ENCODE assay signal across 7 mouse cellular contexts in the genomic region with DNA sequence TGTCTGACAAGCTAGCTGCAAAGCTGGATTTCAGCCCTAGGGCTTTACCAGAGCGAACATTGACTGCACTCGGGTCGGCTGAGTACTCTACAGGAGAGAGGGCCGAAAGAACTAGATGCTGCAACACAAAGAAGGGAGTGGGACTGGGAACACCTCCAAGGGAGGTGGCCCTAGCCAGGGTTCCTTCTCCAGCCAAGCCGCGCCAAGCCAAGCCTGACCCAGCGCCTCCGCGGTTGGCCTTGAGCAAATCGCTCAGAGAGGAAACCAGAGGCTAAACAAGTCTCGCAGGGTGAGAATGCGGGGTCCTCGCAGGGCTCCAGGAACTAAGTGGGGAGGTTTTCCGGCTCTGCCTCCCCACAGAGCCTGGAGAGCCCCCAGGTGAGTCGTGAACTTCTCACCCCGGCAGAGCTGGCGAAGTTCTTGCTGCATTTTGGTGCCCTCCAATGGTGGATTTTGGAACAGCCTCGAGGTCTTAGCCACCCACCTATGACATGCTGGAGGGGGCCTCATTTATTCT. TPM values are rescaled to one million over a fixed set of nuclear protein-coding genes. Genes with fewer than 3 reads are reported as not detected.
A peak's percentile ranks its signal among the peaks of the same experiment; 100 is the strongest.
DNase-seq lines count a peak whose midpoint lies in the region; ATAC-seq and TF ChIP-seq lines count a peak whose summit lies in the region.

No protein-coding gene starts in this region.

- H3K36me3 ChIP-seq in intestine, embryonic 14.5 days (ENCODE audit: control insufficient read depth, insufficient read depth, low read length) = no peaks in the 10 kb centered on the region
- no peaks in the 10 kb centered on the region for H3K36me3 ChIP-seq in limb, embryonic 10.5 days
- H3K36me3 ChIP-seq in midbrain, embryonic 13.5 days = no peaks in the 10 kb centered on the region

- H3K9me3 ChIP-seq in intestine, embryonic 14.5 days (ENCODE audit: control insufficient read depth, low read length) = no peaks in the 10 kb centered on the region
- no peaks in the 10 kb centered on the region for H3K9me3 ChIP-seq in limb, embryonic 10.5 days (replicated peaks)
- H3K9me3 ChIP-seq in midbrain, embryonic 13.5 days = 0 out of 2 replicates have a peak, but pooled peaks cover 2% of the 10 kb centered on the region

- peak; percentile 86 for ATAC-seq in intestine, embryonic 14.5 days (replicated peaks; ENCODE audit: low FRiP score, low TSS enrichment, low read depth)
- ATAC-seq in midbrain, embryonic 13.5 days = peak; percentile 63

- 5% methylated on average over 18 of the region's 18 CpGs for WGBS in intestine, embryonic 14.5 days
- WGBS in limb, embryonic 10.5 days = 2% methylated on average over 18 of the region's 18 CpGs
- WGBS in midbrain, embryonic 13.5 days = 3% methylated on average over 18 of the region's 18 CpGs

- peak overlapping the region; percentile 77 for H3K4me2 ChIP-seq in intestine, embryonic 14.5 days (ENCODE audit: low read length)
- H3K4me2 ChIP-seq in midbrain, embryonic 13.5 days (replicated peaks) = peak overlapping the region; percentile 71

- DNase-seq in adipocyte (ENCODE audit: low spot score) = peak; percentile 49
- peak; percentile 80 for DNase-seq in gastrocnemius, postnatal 25 days
- DNase-seq in intestine, embryonic 14.5 days (ENCODE audit: low spot score) = peak; percentile 88
- peak; percentile 85 for DNase-seq in limb, embryonic 10.5 days (ENCODE audit: low spot score)
- peak; percentile 32 for DNase-seq in spleen, adult 12 weeks (ENCODE audit: low spot score)

- no peaks in the 10 kb centered on the region for H3K4me1 ChIP-seq in cortical plate, adult 2 months (ENCODE audit: control insufficient read depth, insufficient read depth, low read length)
- peaks cover 7% of the 10 kb centered on the region; the same call in 1 of the 2 replicates for H3K4me1 ChIP-seq in intestine, embryonic 14.5 days (replicated peaks; ENCODE audit: control insufficient read depth, insufficient read depth, low read length)
- H3K4me1 ChIP-seq in limb, embryonic 10.5 days = peaks cover 32% of the 10 kb centered on the region
- H3K4me1 ChIP-seq in midbrain, embryonic 13.5 days (replicated peaks) = peaks cover 32% of the 10 kb centered on the region

- peak; percentile 65 for TF ChIP-seq CTCF in cortical plate, adult 2 months (IDR thresholded peaks at IDR 0.05; ENCODE audit: extremely low read depth, insufficient read depth, low read length)

- no peaks in the 10 kb centered on the region for H3K27me3 ChIP-seq in intestine, embryonic 14.5 days (replicated peaks; ENCODE audit: control insufficient read depth, insufficient read depth, low read length)
- peaks cover 10% of the 10 kb centered on the region; the same call in 1 of the 2 replicates for H3K27me3 ChIP-seq in limb, embryonic 10.5 days (ENCODE audit: low read depth, poor library complexity, severe bottlenecking)
- H3K27me3 ChIP-seq in midbrain, embryonic 13.5 days = no peaks in the 10 kb centered on the region

- peak overlapping the region; percentile 38; the same call in 1 of the 2 replicates for H3K9ac ChIP-seq in intestine, embryonic 14.5 days (ENCODE audit: low read length)
- H3K9ac ChIP-seq in midbrain, embryonic 13.5 days (replicated peaks) = peak overlapping the region; percentile 51; the same call in 1 of the 2 replicates

- no peak overlapping the region for H3K27ac ChIP-seq in cortical plate, adult 2 months (ENCODE audit: insufficient read depth, low read length)
- no peak overlapping the region for H3K27ac ChIP-seq in intestine, embryonic 14.5 days (ENCODE audit: low read depth)
- peak overlapping the region; percentile 75 for H3K27ac ChIP-seq in limb, embryonic 10.5 days
- H3K27ac ChIP-seq in midbrain, embryonic 13.5 days = no peak overlapping the region

- H3K4me3 ChIP-seq in cortical plate, adult 2 months (ENCODE audit: insufficient read depth, low read length) = peak overlapping the region; percentile 20; the same call in 1 of the 2 replicates
- peak overlapping the region; percentile 34 for H3K4me3 ChIP-seq in intestine, embryonic 14.5 days (ENCODE audit: low read depth, low read length)
- peak overlapping the region; percentile 42 for H3K4me3 ChIP-seq in limb, embryonic 10.5 days
- H3K4me3 ChIP-seq in midbrain, embryonic 13.5 days (replicated peaks) = peak overlapping the region; percentile 39

- TF ChIP-seq POLR2A in cortical plate, adult 2 months (IDR thresholded peaks at IDR 0.05; ENCODE audit: extremely low read depth, insufficient read depth, low read length) = no peak

RNA-seq across cellular contexts. Expression of a gene that starts 48.0 kb away (rescaled TPM):
- polyA plus RNA-seq in cortical plate, adult 2 months (2012; rRNA removed) = 0.17 and 0.25 TPM in 2 replicates
- total RNA-seq in gastrocnemius, postnatal 25 days (2021) = not detected
- not detected in 2 replicates for polyA plus RNA-seq in intestine, embryonic 14.5 days (2014; fragmentation: Nextera tagmentation; extraction: Ambion mirVana)
- polyA plus RNA-seq in limb, embryonic 10.5 days (2016; fragmentation: Nextera tagmentation; extraction: Ambion mirVana) = not detected in 2 replicates
- polyA plus RNA-seq in midbrain, embryonic 13.5 days (2015; fragmentation: Nextera tagmentation; extraction: Ambion mirVana) = not detected in 2 replicates

Comparison
In these comparisons a context has a peak if more than half of its experiments do, and no peak if none do; other contexts are left out.
1. DNase-seq: peak in every context shown above with its lines; median percentile 88 in intestine, embryonic 14.5 days; 85 in limb, embryonic 10.5 days; 80 in gastrocnemius, postnatal 25 days; 49 in adipocyte; 32 in spleen, adult 12 weeks.